Mouse (Mus musculus): ENCODE data around the gene Notum. TPM values are rescaled to one million over a fixed set of nuclear protein-coding genes. Genes with fewer than 3 reads are reported as not detected.
A peak's percentile ranks its signal among the peaks of the same experiment; 100 is the strongest.

Gene Notum
- total and polyA plus RNA-seq, 2 experiments from 2014 or later, result 3.6 to 5.9 TPM

- no peak for TF ChIP-seq CTCF (IDR thresholded peaks at IDR 0.05; ENCODE audit: low read depth)
- WGBS, result 37% methylated on average over 6 of the region's 6 CpGs
- no peak overlapping the region for H3K9ac ChIP-seq
- H3K27me3 ChIP-seq (ENCODE audit: insufficient read depth, low read length), result peaks cover 53% of the 10 kb centered on the region
- DNase-seq, result no peak
- no peak overlapping the region for H3K27ac ChIP-seq (ENCODE audit: low read depth, low read length)
- H3K4me1 ChIP-seq (ENCODE audit: insufficient read depth), result no peaks in the 10 kb centered on the region
- H3K4me3 ChIP-seq (ENCODE audit: low read depth, low read length), result no peak overlapping the region
- no peak overlapping the region for H3K4me2 ChIP-seq (ENCODE audit: low read depth)
- H3K9me3 ChIP-seq (ENCODE audit: low read length), result no peaks in the 10 kb centered on the region
- no peak for ATAC-seq
- H3K36me3 ChIP-seq (ENCODE audit: insufficient read depth), result no peaks in the 10 kb centered on the region
Observed at GRCm38 (mm10) chr11:120662759-120663158, 1.8 kb upstream of the Notum start.

DNA sequence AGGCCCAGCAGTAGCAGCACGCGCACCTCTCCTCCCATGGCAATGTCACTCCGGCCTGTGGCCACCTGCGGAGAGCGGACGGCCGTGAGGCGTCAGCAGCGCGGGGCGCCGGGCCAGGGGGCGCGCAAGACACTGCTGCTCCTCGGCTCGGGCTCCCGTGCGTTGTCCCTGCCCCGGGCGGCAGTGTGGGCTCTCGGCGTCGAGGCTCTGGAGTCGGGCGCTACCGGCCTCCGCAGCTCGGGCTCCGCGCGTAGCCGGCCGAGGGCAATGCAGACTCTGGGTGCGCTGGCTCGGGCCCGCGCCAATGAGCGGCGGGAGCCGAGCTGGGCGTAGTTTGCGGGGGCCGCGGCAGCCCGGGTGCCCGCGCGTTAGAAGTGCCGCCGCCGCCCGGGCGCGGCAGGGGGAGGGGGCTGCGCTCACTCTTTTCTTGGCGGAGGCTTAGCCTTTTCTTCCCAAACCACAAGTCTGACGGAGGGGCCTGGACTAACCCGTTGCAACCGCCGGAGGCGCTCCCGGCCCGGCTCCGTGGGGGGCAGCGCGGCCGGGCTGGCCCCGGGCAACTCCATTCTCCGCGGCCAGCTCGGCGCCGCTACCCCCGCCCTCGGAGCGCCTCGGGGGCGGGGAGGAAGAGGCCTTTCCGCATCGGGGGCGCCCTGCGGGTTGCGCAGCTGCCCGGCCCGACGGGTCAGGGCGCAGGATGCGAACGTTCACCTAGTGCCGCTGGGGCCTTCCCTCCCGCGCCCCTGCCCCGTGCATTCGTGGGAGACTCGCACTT is 487 bp downstream of the Notum start:
- DNase-seq (peak; percentile 53), ATAC-seq (peak; percentile 84)
- Histone ChIP-seq H3K4me2 (ENCODE audit: low read depth) (peak overlapping the region; percentile 58), H3K27me3 (ENCODE audit: insufficient read depth, low read length) (peaks cover 64% of the 10 kb centered on the region), H3K27ac (ENCODE audit: low read depth, low read length) (no peak overlapping the region), H3K9me3 (ENCODE audit: low read length) (no peaks in the 10 kb centered on the region), H3K36me3 (ENCODE audit: insufficient read depth) (no peaks in the 10 kb centered on the region), H3K9ac (peak overlapping the region; percentile 37; the same call in 1 of the 2 replicates), H3K4me1 (ENCODE audit: insufficient read depth) (no peaks in the 10 kb centered on the region), H3K4me3 (ENCODE audit: low read depth, low read length) (peak overlapping the region; percentile 38)
- under 1% methylated on average over 91 of the region's 95 CpGs for WGBS
- peak; percentile 25; the same call in 1 of the 2 replicates for TF ChIP-seq CTCF (IDR thresholded peaks at IDR 0.05; ENCODE audit: low read depth)

- Histone ChIP-seq H3K4me3 (ENCODE audit: low read depth, low read length) (peak overlapping the region; percentile 38), H3K36me3 (ENCODE audit: insufficient read depth) (no peaks in the 10 kb centered on the region), H3K4me1 (ENCODE audit: insufficient read depth) (no peaks in the 10 kb centered on the region), H3K27ac (ENCODE audit: low read depth, low read length) (no peak overlapping the region), H3K9me3 (ENCODE audit: low read length) (no peaks in the 10 kb centered on the region), H3K4me2 (ENCODE audit: low read depth) (peak overlapping the region; percentile 58), H3K9ac (peak overlapping the region; percentile 37; the same call in 1 of the 2 replicates), H3K27me3 (ENCODE audit: insufficient read depth, low read length) (peaks cover 64% of the 10 kb centered on the region)
- no peak for ATAC-seq
- TF ChIP-seq CTCF (IDR thresholded peaks at IDR 0.05; ENCODE audit: low read depth), result no peak
- 3% methylated on average over 48 of the region's 50 CpGs for WGBS
- DNase-seq, result no peak
Observed at GRCm38 (mm10) chr11:120659509-120660300, 1.3 kb downstream of the Notum start.

DNA sequence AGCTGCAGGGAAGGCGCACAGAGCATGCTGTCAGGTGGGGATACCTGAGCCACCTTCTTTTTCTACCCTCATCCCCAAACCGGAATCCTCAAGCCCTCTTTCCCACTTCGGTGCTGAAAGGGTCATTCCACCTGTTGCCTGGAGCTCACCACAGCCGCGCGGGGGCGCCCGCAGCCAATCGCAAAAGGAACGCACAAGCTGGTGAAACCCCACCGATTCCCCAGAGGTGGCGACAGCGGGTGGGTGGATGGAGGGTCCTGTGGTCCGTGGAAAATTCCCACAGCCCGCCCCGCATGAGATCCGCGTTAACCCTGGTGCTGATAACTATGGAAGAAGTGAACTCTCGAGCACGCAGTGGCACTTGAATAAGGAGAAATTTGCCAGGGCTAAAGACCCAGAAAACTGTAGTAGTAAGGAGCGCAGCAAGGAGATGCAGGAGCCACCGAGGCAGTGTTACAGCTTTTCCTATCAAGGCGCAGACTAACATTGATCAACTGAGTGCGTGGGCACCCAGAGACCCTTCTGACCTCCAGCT is 2.0 kb downstream of the Notum start:
- DNase-seq, result peak; percentile 73
- peak; percentile 84 for TF ChIP-seq CTCF (IDR thresholded peaks at IDR 0.05; ENCODE audit: low read depth)
- Histone ChIP-seq H3K4me2 (ENCODE audit: low read depth) (no peak overlapping the region), H3K9me3 (ENCODE audit: low read length) (no peaks in the 10 kb centered on the region), H3K9ac (no peak overlapping the region), H3K27me3 (ENCODE audit: insufficient read depth, low read length) (peaks cover 64% of the 10 kb centered on the region), H3K36me3 (ENCODE audit: insufficient read depth) (no peaks in the 10 kb centered on the region), H3K4me3 (ENCODE audit: low read depth, low read length) (no peak overlapping the region), H3K27ac (ENCODE audit: low read depth, low read length) (no peak overlapping the region), H3K4me1 (ENCODE audit: insufficient read depth) (no peaks in the 10 kb centered on the region)
- 4% methylated on average over 24 of the region's 24 CpGs for WGBS
- ATAC-seq, result peak; percentile 42; the same call in 1 of the 2 replicates

GRCm38 (mm10) chr11:120657301-120657700 is 3.7 kb downstream of the Notum start:
- no peaks in the 10 kb centered on the region for H3K9me3 ChIP-seq (ENCODE audit: low read length)
- H3K9ac ChIP-seq, result no peak overlapping the region
- no peak overlapping the region for H3K4me2 ChIP-seq (ENCODE audit: low read depth)
- H3K27me3 ChIP-seq (ENCODE audit: insufficient read depth, low read length), result peaks cover 54% of the 10 kb centered on the region
- DNase-seq, result no peak
- ATAC-seq, result no peak
- no peak overlapping the region for H3K27ac ChIP-seq (ENCODE audit: low read depth, low read length)
- H3K36me3 ChIP-seq (ENCODE audit: insufficient read depth), result no peaks in the 10 kb centered on the region
- H3K4me3 ChIP-seq (ENCODE audit: low read depth, low read length), result no peak overlapping the region
- H3K4me1 ChIP-seq (ENCODE audit: insufficient read depth), result no peaks in the 10 kb centered on the region
- WGBS, result 89% methylated on average over 4 of the region's 4 CpGs
- TF ChIP-seq CTCF (IDR thresholded peaks at IDR 0.05; ENCODE audit: low read depth), result no peak

DNA sequence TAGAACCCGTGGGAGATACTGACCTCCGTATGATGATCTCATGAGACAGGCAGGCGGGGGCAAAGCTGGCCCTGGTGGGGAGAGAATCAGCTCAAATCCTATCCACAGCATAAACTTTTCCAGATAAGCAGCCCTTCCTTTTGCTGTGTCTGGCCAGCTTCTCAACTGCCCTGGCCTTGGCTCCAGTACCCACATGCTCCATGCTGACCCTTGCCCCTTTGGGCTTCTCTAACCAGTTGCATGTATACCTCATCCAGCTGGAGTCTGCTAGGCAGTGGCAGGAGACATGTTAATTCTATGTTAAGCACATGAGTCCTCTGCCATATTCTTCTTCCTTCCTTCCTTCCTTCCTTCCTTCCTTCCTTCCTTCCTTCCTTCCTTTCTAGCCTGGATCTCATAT is 6.2 kb downstream of the Notum start:
- ATAC-seq, result no peak

More for the DNA sequence above, 6.2 kb downstream of the Notum start:
- Histone ChIP-seq H3K4me3 (ENCODE audit: low read depth, low read length) (no peak overlapping the region), H3K9me3 (ENCODE audit: low read length) (no peaks in the 10 kb centered on the region), H3K4me2 (ENCODE audit: low read depth) (no peak overlapping the region), H3K27ac (ENCODE audit: low read depth, low read length) (no peak overlapping the region), H3K9ac (no peak overlapping the region), H3K27me3 (ENCODE audit: insufficient read depth, low read length) (peaks cover 30% of the 10 kb centered on the region), H3K4me1 (ENCODE audit: insufficient read depth) (no peaks in the 10 kb centered on the region), H3K36me3 (ENCODE audit: insufficient read depth) (no peaks in the 10 kb centered on the region)
- no peak for TF ChIP-seq CTCF (IDR thresholded peaks at IDR 0.05; ENCODE audit: low read depth)
- 71% methylated on average over 3 of the region's 3 CpGs for WGBS
- no peak for DNase-seq
